Mouse (Mus musculus) naive thymus-derived CD4-positive, alpha-beta T cell, adult 2 months (primary cell): ENCODE measurements around the gene Eml3.

Source experiments
- DNase-seq: peaks from one replicate; pipeline ENCODE4 v3.0.0-alpha.2; 2011; ENCODE audit warnings: low read depth

Eml3 gene

GRCm38 (mm10) chr19:8914212-8914611 lies 15.1 kb upstream of the Eml3 start:
- no peak for DNase-seq

- DNase-seq: peak; percentile 22
Measured at GRCm38 (mm10) chr19:8919000-8919399, 10.4 kb upstream of the Eml3 start.

GRCm38 (mm10) chr19:8919684-8920072 lies 9.7 kb upstream of the Eml3 start:
- no peak for DNase-seq

- DNase-seq: peak; percentile 80
Measured at GRCm38 (mm10) chr19:8920073-8920736, 9.1 kb upstream of the Eml3 start, which contains the start of gene B3gat3. Gene B3gat3 (plus strand): TSS chr19:8920374.

GRCm38 (mm10) chr19:8920836-8921291 lies 8.5 kb upstream of the Eml3 start:
- peak; percentile 80 for DNase-seq

DNA sequence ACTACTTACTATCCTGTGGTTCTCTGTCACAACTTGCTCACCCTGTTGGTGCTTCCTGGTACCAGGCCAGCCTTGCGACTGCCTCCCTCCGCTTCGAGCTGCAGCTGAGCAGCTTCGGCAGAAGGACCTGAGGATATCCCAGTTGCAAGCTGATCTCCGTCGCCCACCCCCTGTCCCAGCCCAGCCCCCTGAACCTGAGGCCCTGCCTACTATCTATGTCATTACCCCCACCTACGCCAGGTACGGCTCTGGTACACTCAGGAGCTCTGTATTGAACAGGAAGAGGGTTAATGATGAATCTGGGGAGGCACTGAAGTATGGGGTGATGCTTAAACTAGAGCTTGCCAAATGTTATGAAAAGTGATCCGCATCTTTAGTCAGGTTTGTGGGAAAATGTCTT lies 7.6 kb upstream of the Eml3 start:
- peak; percentile 35 for DNase-seq

GRCm38 (mm10) chr19:8926766-8927165 lies 2.6 kb upstream of the Eml3 start:
- no peak for DNase-seq

- no peak for DNase-seq
Measured at GRCm38 (mm10) chr19:8927891-8928525, 1.3 kb upstream of the Eml3 start.

DNA sequence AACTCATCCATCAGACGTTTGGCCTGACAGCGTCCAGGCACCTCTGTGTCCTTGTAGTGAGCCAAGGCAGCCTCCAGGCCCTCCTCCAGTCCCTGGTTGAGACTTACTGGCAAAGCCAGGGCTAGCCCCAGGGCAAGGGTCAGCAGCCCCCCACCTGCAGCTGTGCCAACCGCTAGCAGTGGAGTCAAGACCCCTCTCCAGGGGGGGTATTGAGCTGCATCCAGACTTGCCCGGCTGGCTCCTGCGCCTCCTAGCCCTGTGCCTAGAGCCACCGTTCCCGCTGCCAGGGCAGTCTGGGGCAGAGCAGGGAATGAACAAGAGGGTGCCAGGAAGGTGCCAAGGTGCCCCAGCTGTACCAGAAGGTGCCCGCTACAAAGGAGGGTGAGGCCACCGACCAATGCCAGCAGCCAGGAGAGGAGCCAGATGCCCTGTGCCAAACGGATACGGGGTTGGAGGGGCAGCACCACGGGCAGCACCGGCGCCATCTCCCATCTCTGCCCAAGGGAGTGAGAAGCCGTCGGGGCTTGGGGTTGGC lies 596 bp upstream of the Eml3 start:
- no peak for DNase-seq

DNA sequence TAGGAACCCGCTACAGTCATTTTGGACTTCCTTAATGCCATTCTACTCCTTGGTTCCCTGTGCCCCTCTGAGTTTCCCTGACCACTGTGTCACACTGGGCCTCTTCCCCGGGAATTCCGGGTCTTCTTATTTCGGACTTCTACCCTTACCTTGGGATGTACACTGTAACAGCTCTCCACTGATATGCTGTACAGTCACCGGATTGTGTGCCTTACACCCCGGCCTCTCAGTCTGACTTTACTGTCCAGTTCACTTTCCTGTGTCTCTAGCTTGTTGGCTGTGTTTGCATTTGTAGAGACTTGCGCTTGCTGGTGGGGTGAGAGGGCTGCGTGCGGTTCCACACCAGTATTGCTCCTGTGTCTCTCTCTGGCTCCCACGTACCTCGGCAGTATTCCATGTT lies 765 bp downstream of the Eml3 start:
- no peak for DNase-seq

- no peak for DNase-seq
Measured at GRCm38 (mm10) chr19:8930771-8931170, 1.4 kb downstream of the Eml3 start.

DNA sequence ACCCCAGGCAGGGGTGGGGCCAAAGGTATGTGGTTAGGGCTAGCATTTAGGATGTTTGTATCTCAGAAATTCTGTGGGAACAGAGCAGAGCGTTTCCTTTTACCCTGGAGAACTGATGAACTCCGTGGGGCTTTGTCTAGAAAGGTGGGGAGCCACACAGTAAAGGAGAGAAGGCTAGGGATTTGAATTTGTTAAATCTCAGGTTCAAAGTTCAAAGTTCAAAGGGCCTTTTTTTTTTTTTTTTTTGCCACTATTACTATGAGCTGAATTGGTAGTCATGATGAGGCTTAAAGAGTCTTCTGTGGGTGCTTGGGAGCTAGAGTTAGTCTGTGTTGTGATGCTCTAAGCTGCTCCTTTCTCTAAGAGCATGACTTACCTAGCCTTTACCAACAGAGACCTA lies 7.4 kb downstream of the Eml3 start:
- no peak for DNase-seq

DNA sequence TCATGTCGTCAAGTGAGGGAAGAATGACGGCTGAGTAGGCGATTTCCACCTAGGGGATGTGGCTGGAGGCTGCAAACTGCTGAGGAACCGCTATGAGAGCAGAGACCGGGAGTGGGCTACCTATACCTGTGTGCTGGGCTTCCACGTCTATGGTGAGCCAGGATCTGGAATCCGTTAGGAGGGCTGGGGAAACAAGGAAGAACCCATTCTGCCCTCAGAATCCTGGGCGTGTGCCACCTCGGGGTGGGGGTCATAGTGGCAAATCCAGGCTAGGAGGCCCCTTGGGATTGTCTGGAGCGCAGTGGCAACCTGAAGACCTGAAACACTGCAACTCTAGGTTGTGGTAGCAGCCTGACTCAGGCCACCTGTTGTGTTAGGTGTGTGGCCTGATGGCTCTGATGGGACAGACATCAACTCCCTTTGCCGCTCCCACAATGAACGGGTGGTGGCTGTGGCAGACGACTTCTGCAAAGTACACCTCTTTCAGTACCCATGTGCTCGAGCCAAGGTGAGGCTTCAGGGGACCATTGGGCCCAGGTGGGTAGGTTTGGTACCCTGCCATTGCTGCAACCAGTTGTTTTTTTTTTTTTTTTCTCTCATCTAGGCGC lies 11.3 kb downstream of the Eml3 start:
- no peak for DNase-seq

GRCm38 (mm10) chr19:8941136-8941514 lies 11.8 kb downstream of the Eml3 start:
- no peak for DNase-seq

GRCm38 (mm10) chr19:8941515-8942217 lies 12.3 kb downstream of the Eml3 start, which contains the start of gene Mta2:
Gene Mta2 (plus strand): TSS chr19:8941875.
- peak; percentile 98 for DNase-seq

- no peak for DNase-seq
Measured at GRCm38 (mm10) chr19:8942276-8942964, 13.1 kb downstream of the Eml3 start.

GRCm38 (mm10) chr19:8943047-8943446 lies 13.7 kb downstream of the Eml3 start:
- DNase-seq: no peak

DNA sequence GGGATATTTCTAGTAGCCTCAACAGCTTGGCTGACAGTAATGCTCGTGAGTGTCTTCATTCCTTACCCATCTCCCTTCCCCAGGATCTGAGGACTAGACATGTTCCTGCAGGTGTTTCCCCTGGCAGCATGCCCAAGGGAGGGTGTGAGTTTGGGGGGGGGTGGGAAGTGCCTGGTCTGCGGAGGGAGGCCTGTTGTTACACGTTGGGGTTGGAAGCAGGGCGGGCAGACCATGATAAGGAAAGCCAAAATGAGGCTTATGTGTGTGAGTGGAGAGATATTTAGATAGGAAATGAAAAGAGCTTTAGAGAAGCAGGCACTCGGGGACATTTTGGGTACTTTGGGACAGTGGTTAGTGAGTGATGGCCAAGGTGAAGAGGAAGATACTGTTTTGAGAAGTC lies 14.7 kb downstream of the Eml3 start:
- DNase-seq: no peak

- peak; percentile 73 for DNase-seq
Measured at GRCm38 (mm10) chr19:8944750-8945149, 15.4 kb downstream of the Eml3 start.

GRCm38 (mm10) chr19:8945251-8945650 lies 15.9 kb downstream of the Eml3 start:
- DNase-seq: no peak

GRCm38 (mm10) chr19:8946929-8947328 lies 17.6 kb downstream of the Eml3 start:
- no peak for DNase-seq

DNA sequence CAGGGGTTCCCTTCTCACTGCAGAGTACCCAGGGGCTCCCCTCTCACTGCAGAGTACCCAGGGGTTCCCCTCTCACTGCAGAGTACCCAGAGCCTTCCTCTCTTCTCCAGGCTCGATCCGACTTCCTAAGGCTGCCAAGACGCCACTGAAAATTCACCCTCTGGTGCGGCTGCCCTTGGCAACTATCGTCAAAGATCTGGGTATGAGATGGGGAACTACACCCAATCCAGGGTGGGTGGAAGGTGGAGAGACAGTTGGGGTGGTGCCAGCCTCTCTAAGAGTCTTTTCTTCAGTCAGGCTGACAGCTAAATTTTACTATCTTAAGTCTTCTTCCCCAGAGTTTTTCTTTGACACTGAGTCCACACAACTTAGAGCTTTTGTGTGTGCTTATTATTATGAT lies 20.8 kb downstream of the Eml3 start:
- DNase-seq: no peak
